Mouse (Mus musculus): ENCODE data around the gene Os9. TPM values are rescaled to one million over a fixed set of nuclear protein-coding genes. Genes with fewer than 3 reads are reported as not detected.
A peak's percentile ranks its signal among the peaks of the same experiment; 100 is the strongest.

Gene Os9
- total and polyA plus RNA-seq, 2 experiments from 2014 or later, result 119 to 122 TPM

- Histone ChIP-seq H3K4me3 (ENCODE audit: low read depth, low read length) (peak overlapping the region; percentile 50), H3K9ac (0 out of 2 replicates have a peak overlapping the region, but pooled peaks have one; percentile 19), H3K4me2 (ENCODE audit: low read depth) (peak overlapping the region; percentile 93), H3K27me3 (ENCODE audit: insufficient read depth, low read length) (no peaks in the 10 kb centered on the region), H3K36me3 (ENCODE audit: insufficient read depth) (peaks cover 27% of the 10 kb centered on the region), H3K9me3 (ENCODE audit: low read length) (no peaks in the 10 kb centered on the region), H3K27ac (ENCODE audit: low read depth, low read length) (no peak overlapping the region), H3K4me1 (ENCODE audit: insufficient read depth) (peaks cover 14% of the 10 kb centered on the region)
- WGBS, result 68% methylated on average over 9 of the region's 9 CpGs
- TF ChIP-seq CTCF (IDR thresholded peaks at IDR 0.05; ENCODE audit: low read depth), result no peak
- ATAC-seq (no peak), DNase-seq (no peak)
Measured at GRCm38 (mm10) chr10:127071203-127071602, 49.7 kb downstream of the Os9 start.

- H3K27me3 ChIP-seq (ENCODE audit: insufficient read depth, low read length), result no peaks in the 10 kb centered on the region
- no peaks in the 10 kb centered on the region for H3K9me3 ChIP-seq (ENCODE audit: low read length)
- under 1% methylated on average over 36 of the region's 36 CpGs for WGBS
- H3K4me2 ChIP-seq (ENCODE audit: low read depth), result peak within 1 kb of the TSS; percentile 93
- H3K4me3 ChIP-seq (ENCODE audit: low read depth, low read length), result peak within 1 kb of the TSS; percentile 50
- ATAC-seq (peak; percentile 96), DNase-seq (peak; percentile 97)
- peaks cover 14% of the 10 kb centered on the region for H3K4me1 ChIP-seq (ENCODE audit: insufficient read depth)
- peak within 1 kb of the TSS; percentile 84 for H3K27ac ChIP-seq (ENCODE audit: low read depth, low read length)
- H3K9ac ChIP-seq, result peak within 1 kb of the TSS; percentile 54
- no peak for TF ChIP-seq CTCF (IDR thresholded peaks at IDR 0.05; ENCODE audit: low read depth)
- peaks cover 34% of the 10 kb centered on the region for H3K36me3 ChIP-seq (ENCODE audit: insufficient read depth)
Measured at GRCm38 (mm10) chr10:127070190-127071121, 50.5 kb downstream of the Os9 start, which contains the start of gene Tspan31. Gene Tspan31 (minus strand): TSS chr10:127070264.

GRCm38 (mm10) chr10:127069281-127070189 lies 51.4 kb downstream of the Os9 start:
- TF ChIP-seq CTCF (IDR thresholded peaks at IDR 0.05; ENCODE audit: low read depth), result no peak
- Histone ChIP-seq H3K36me3 (ENCODE audit: insufficient read depth) (peaks cover 42% of the 10 kb centered on the region), H3K4me2 (ENCODE audit: low read depth) (peak overlapping the region; percentile 93), H3K4me1 (ENCODE audit: insufficient read depth) (peaks cover 19% of the 10 kb centered on the region), H3K9me3 (ENCODE audit: low read length) (no peaks in the 10 kb centered on the region), H3K4me3 (ENCODE audit: low read depth, low read length) (peak overlapping the region; percentile 50), H3K27me3 (ENCODE audit: insufficient read depth, low read length) (no peaks in the 10 kb centered on the region), H3K27ac (ENCODE audit: low read depth, low read length) (peak overlapping the region; percentile 84), H3K9ac (peak overlapping the region; percentile 54)
- DNase-seq, result no peak
- ATAC-seq, result peak; percentile 87
- 5% methylated on average over 30 of the region's 30 CpGs for WGBS

GRCm38 (mm10) chr10:127068360-127069038 lies 52.4 kb downstream of the Os9 start:
- Histone ChIP-seq H3K9me3 (ENCODE audit: low read length) (no peaks in the 10 kb centered on the region), H3K4me3 (ENCODE audit: low read depth, low read length) (no peak overlapping the region), H3K4me1 (ENCODE audit: insufficient read depth) (peaks cover 21% of the 10 kb centered on the region), H3K27ac (ENCODE audit: low read depth, low read length) (no peak overlapping the region), H3K4me2 (ENCODE audit: low read depth) (peak overlapping the region; percentile 93), H3K9ac (peak overlapping the region; percentile 54; the same call in 1 of the 2 replicates), H3K27me3 (ENCODE audit: insufficient read depth, low read length) (no peaks in the 10 kb centered on the region), H3K36me3 (ENCODE audit: insufficient read depth) (peaks cover 42% of the 10 kb centered on the region)
- WGBS, result 76% methylated on average over 9 of the region's 9 CpGs
- DNase-seq (no peak), ATAC-seq (no peak)
- no peak for TF ChIP-seq CTCF (IDR thresholded peaks at IDR 0.05; ENCODE audit: low read depth)

GRCm38 (mm10) chr10:127066519-127067018 lies 54.4 kb downstream of the Os9 start:
- WGBS, result 88% methylated on average over 14 of the region's 14 CpGs
- Histone ChIP-seq H3K9ac (no peak overlapping the region), H3K4me3 (ENCODE audit: low read depth, low read length) (no peak overlapping the region), H3K4me1 (ENCODE audit: insufficient read depth) (peaks cover 27% of the 10 kb centered on the region), H3K36me3 (ENCODE audit: insufficient read depth) (peaks cover 42% of the 10 kb centered on the region), H3K27me3 (ENCODE audit: insufficient read depth, low read length) (no peaks in the 10 kb centered on the region), H3K4me2 (ENCODE audit: low read depth) (no peak overlapping the region), H3K9me3 (ENCODE audit: low read length) (no peaks in the 10 kb centered on the region), H3K27ac (ENCODE audit: low read depth, low read length) (no peak overlapping the region)
- DNase-seq, result no peak
- no peak for ATAC-seq
- TF ChIP-seq CTCF (IDR thresholded peaks at IDR 0.05; ENCODE audit: low read depth), result no peak

- Histone ChIP-seq H3K4me1 (ENCODE audit: insufficient read depth) (peaks cover 24% of the 10 kb centered on the region), H3K4me3 (ENCODE audit: low read depth, low read length) (no peak overlapping the region), H3K9me3 (ENCODE audit: low read length) (no peaks in the 10 kb centered on the region), H3K27me3 (ENCODE audit: insufficient read depth, low read length) (no peaks in the 10 kb centered on the region), H3K9ac (no peak overlapping the region), H3K27ac (ENCODE audit: low read depth, low read length) (no peak overlapping the region), H3K36me3 (ENCODE audit: insufficient read depth) (peaks cover 42% of the 10 kb centered on the region), H3K4me2 (ENCODE audit: low read depth) (no peak overlapping the region)
- WGBS, result 89% methylated on average over 9 of the region's 9 CpGs
- DNase-seq (no peak), ATAC-seq (no peak)
- TF ChIP-seq CTCF (IDR thresholded peaks at IDR 0.05; ENCODE audit: low read depth), result no peak
Measured at GRCm38 (mm10) chr10:127065981-127066380, 55.0 kb downstream of the Os9 start.
